Mouse (Mus musculus): ENCODE measurements around the gene Gar1. TPM values are rescaled to one million over a fixed set of nuclear protein-coding genes. Genes with fewer than 3 reads are reported as not detected.
A peak's percentile ranks its signal among the peaks of the same experiment; 100 is the strongest.

The Gar1 gene
- polyA plus RNA-seq, 1 experiment from 2014 or later: 34.7 TPM

DNA sequence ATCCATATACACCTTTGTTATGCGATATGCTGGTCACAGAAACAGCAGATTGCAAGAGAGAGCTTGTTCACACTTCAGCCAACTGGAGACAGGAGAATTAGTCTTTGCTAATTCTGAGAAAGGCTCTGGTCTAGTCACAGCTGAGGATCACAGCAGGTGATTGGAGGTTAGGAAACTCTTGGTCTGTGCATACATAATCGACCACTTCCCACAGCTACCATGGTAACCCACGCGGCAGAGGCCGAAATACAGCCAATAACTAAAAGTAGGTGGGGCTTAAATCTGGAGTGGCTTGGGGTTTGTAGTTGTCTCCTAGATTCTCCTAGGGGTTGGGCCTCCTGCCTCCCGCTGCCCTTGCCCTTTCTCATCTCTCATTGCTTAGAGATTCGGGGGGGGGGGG, 6.8 kb upstream of the Gar1 start:
- Histone ChIP-seq H3K9me3 (replicated peaks; ENCODE audit: control insufficient read depth, low read length, poor library complexity, severe bottlenecking) (no peaks in the 10 kb centered on the region), H3K27me3 (ENCODE audit: control insufficient read depth, insufficient read depth, low read depth, low read length) (no peaks in the 10 kb centered on the region), H3K4me3 (ENCODE audit: low read depth, low read length) (no peak overlapping the region), H3K4me1 (ENCODE audit: control insufficient read depth, insufficient read depth, low read length) (no peaks in the 10 kb centered on the region), H3K36me3 (ENCODE audit: control insufficient read depth, insufficient read depth, low read length) (no peaks in the 10 kb centered on the region), H3K4me2 (ENCODE audit: low read length) (no peak overlapping the region), H3K9ac (ENCODE audit: low read depth, low read length) (no peak overlapping the region), H3K27ac (ENCODE audit: low read length) (no peak overlapping the region)
- WGBS: 38% methylated on average over 7 of the region's 7 CpGs
- ATAC-seq: no peak

DNA sequence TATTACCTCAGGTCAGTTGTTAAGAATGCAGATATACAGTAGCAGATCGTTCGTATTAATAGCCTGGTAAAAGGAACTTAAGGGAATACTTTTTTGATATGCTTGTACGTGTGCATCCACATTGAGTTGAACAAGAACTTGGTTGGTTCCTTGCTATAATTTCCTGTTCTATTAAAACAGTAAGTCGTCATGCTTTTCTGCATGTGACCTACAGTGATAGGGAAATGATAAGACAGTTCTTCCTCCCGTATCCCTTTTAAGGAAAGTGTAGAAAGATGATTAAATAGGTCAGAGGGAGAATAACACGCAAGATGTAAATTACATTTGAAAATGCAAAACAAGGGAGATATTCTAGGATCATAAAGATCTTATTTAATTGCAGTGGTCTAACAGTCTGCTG, 5.8 kb upstream of the Gar1 start:
- 92% methylated on average over 6 of the region's 6 CpGs for WGBS
- H3K9ac ChIP-seq (ENCODE audit: low read depth, low read length): no peak overlapping the region

GRCm38 (mm10) chr3:129836051-129836697, 5.0 kb upstream of the Gar1 start:
- peaks cover 3% of the 10 kb centered on the region; the same call in 1 of the 2 replicates for H3K4me1 ChIP-seq (ENCODE audit: control insufficient read depth, insufficient read depth, low read length)
- no peak for ATAC-seq
- WGBS: 11% methylated on average over 11 of the region's 11 CpGs
- H3K4me2 ChIP-seq (ENCODE audit: low read length): no peak overlapping the region
- no peaks in the 10 kb centered on the region for H3K36me3 ChIP-seq (ENCODE audit: control insufficient read depth, insufficient read depth, low read length)
- no peak overlapping the region for H3K4me3 ChIP-seq (ENCODE audit: low read depth, low read length)
- H3K9ac ChIP-seq (ENCODE audit: low read depth, low read length): no peak overlapping the region
- H3K9me3 ChIP-seq (replicated peaks; ENCODE audit: control insufficient read depth, low read length, poor library complexity, severe bottlenecking): no peaks in the 10 kb centered on the region
- H3K27me3 ChIP-seq (ENCODE audit: control insufficient read depth, insufficient read depth, low read depth, low read length): no peaks in the 10 kb centered on the region
- H3K27ac ChIP-seq (ENCODE audit: low read length): no peak overlapping the region

More for the DNA sequence above, 5.8 kb upstream of the Gar1 start:
- Histone ChIP-seq H3K27me3 (ENCODE audit: control insufficient read depth, insufficient read depth, low read depth, low read length) (no peaks in the 10 kb centered on the region), H3K9me3 (replicated peaks; ENCODE audit: control insufficient read depth, low read length, poor library complexity, severe bottlenecking) (no peaks in the 10 kb centered on the region), H3K4me3 (ENCODE audit: low read depth, low read length) (no peak overlapping the region), H3K36me3 (ENCODE audit: control insufficient read depth, insufficient read depth, low read length) (no peaks in the 10 kb centered on the region), H3K4me1 (ENCODE audit: control insufficient read depth, insufficient read depth, low read length) (no peaks in the 10 kb centered on the region), H3K27ac (ENCODE audit: low read length) (no peak overlapping the region), H3K4me2 (ENCODE audit: low read length) (no peak overlapping the region)
- ATAC-seq: no peak

GRCm38 (mm10) chr3:129835388-129835934, 4.3 kb upstream of the Gar1 start, which contains the start of gene Cfi:
Gene Cfi (plus strand): TSS chr3:129835884.
- H3K27ac ChIP-seq (ENCODE audit: low read length): no peak within 1 kb of the TSS
- peaks cover 3% of the 10 kb centered on the region; the same call in 1 of the 2 replicates for H3K4me1 ChIP-seq (ENCODE audit: control insufficient read depth, insufficient read depth, low read length)
- ATAC-seq: no peak
- H3K36me3 ChIP-seq (ENCODE audit: control insufficient read depth, insufficient read depth, low read length): no peaks in the 10 kb centered on the region
- H3K27me3 ChIP-seq (ENCODE audit: control insufficient read depth, insufficient read depth, low read depth, low read length): no peaks in the 10 kb centered on the region
- no peak within 1 kb of the TSS for H3K4me2 ChIP-seq (ENCODE audit: low read length)
- no peaks in the 10 kb centered on the region for H3K9me3 ChIP-seq (replicated peaks; ENCODE audit: control insufficient read depth, low read length, poor library complexity, severe bottlenecking)
- no peak within 1 kb of the TSS for H3K4me3 ChIP-seq (ENCODE audit: low read depth, low read length)
- no peak within 1 kb of the TSS for H3K9ac ChIP-seq (ENCODE audit: low read depth, low read length)
- 65% methylated on average over 6 of the region's 6 CpGs for whole genome bisulfite sequencing

DNA sequence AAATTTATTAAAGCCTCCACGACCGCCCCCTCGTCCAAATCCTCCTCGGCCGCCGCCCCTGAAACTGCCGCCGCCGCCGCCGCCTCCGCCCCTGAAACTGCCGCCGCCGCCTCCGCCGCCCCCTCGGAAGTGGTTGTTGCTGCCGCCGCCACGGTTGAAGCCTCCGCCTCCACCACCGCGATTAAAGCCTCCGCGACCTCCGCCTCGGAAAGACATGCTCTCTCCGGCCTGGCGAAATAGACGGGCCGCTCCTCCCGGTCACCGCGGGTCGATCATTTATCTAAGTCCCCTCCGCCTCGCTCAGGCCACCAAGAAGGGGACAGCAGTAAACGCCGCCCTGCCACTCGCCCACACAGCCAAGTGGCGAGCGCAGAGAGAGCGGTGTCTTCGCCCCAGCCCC, 570 bp downstream of the Gar1 start:
- ATAC-seq: no peak; the same call in 1 of the 2 replicates
- peaks cover 17% of the 10 kb centered on the region for H3K4me1 ChIP-seq (ENCODE audit: control insufficient read depth, insufficient read depth, low read length)
- H3K9ac ChIP-seq (ENCODE audit: low read depth, low read length): peak overlapping the region; percentile 75
- WGBS: under 1% methylated on average over 33 of the region's 45 CpGs
- no peaks in the 10 kb centered on the region for H3K9me3 ChIP-seq (replicated peaks; ENCODE audit: control insufficient read depth, low read length, poor library complexity, severe bottlenecking)
- peaks cover 2% of the 10 kb centered on the region for H3K36me3 ChIP-seq (ENCODE audit: control insufficient read depth, insufficient read depth, low read length)
- peak overlapping the region; percentile 96 for H3K4me3 ChIP-seq (ENCODE audit: low read depth, low read length)
- no peaks in the 10 kb centered on the region for H3K27me3 ChIP-seq (ENCODE audit: control insufficient read depth, insufficient read depth, low read depth, low read length)
- peak overlapping the region; percentile 84 for H3K4me2 ChIP-seq (ENCODE audit: low read length)
- peak overlapping the region; percentile 83 for H3K27ac ChIP-seq (ENCODE audit: low read length)

- H3K4me2 ChIP-seq (ENCODE audit: low read length): no peak overlapping the region
- H3K27ac ChIP-seq (ENCODE audit: low read length): no peak overlapping the region
- peaks cover 14% of the 10 kb centered on the region for H3K36me3 ChIP-seq (ENCODE audit: control insufficient read depth, insufficient read depth, low read length)
- no peak overlapping the region for H3K9ac ChIP-seq (ENCODE audit: low read depth, low read length)
- H3K27me3 ChIP-seq (ENCODE audit: control insufficient read depth, insufficient read depth, low read depth, low read length): no peaks in the 10 kb centered on the region
- no peak overlapping the region for H3K4me3 ChIP-seq (ENCODE audit: low read depth, low read length)
- H3K4me1 ChIP-seq (ENCODE audit: control insufficient read depth, insufficient read depth, low read length): peaks cover 17% of the 10 kb centered on the region
- 96% methylated on average over 5 of the region's 5 CpGs for WGBS
- no peak for ATAC-seq
- H3K9me3 ChIP-seq (replicated peaks; ENCODE audit: control insufficient read depth, low read length, poor library complexity, severe bottlenecking): no peaks in the 10 kb centered on the region
Measured at GRCm38 (mm10) chr3:129827691-129828090, 3.5 kb downstream of the Gar1 start.

- Histone ChIP-seq H3K4me1 (ENCODE audit: control insufficient read depth, insufficient read depth, low read length) (peaks cover 16% of the 10 kb centered on the region), H3K4me3 (ENCODE audit: low read depth, low read length) (no peak overlapping the region), H3K4me2 (ENCODE audit: low read length) (no peak overlapping the region), H3K36me3 (ENCODE audit: control insufficient read depth, insufficient read depth, low read length) (peaks cover 14% of the 10 kb centered on the region), H3K9me3 (replicated peaks; ENCODE audit: control insufficient read depth, low read length, poor library complexity, severe bottlenecking) (no peaks in the 10 kb centered on the region), H3K9ac (ENCODE audit: low read depth, low read length) (no peak overlapping the region), H3K27me3 (ENCODE audit: control insufficient read depth, insufficient read depth, low read depth, low read length) (no peaks in the 10 kb centered on the region), H3K27ac (ENCODE audit: low read length) (no peak overlapping the region)
- ATAC-seq: no peak
- whole genome bisulfite sequencing: 89% methylated on average over 10 of the region's 10 CpGs
Measured at GRCm38 (mm10) chr3:129826691-129827090, 4.5 kb downstream of the Gar1 start.

GRCm38 (mm10) chr3:129824891-129825290, 6.3 kb downstream of the Gar1 start:
- H3K4me2 ChIP-seq (ENCODE audit: low read length): no peak overlapping the region
- H3K4me3 ChIP-seq (ENCODE audit: low read depth, low read length): no peak overlapping the region
- H3K27me3 ChIP-seq (ENCODE audit: control insufficient read depth, insufficient read depth, low read depth, low read length): no peaks in the 10 kb centered on the region
- no peak for ATAC-seq
- H3K36me3 ChIP-seq (ENCODE audit: control insufficient read depth, insufficient read depth, low read length): peaks cover 14% of the 10 kb centered on the region
- H3K9me3 ChIP-seq (replicated peaks; ENCODE audit: control insufficient read depth, low read length, poor library complexity, severe bottlenecking): no peaks in the 10 kb centered on the region
- no peak overlapping the region for H3K27ac ChIP-seq (ENCODE audit: low read length)
- H3K4me1 ChIP-seq (ENCODE audit: control insufficient read depth, insufficient read depth, low read length): peaks cover 11% of the 10 kb centered on the region
- 89% methylated on average over 10 of the region's 10 CpGs for WGBS
- H3K9ac ChIP-seq (ENCODE audit: low read depth, low read length): no peak overlapping the region

- no peak overlapping the region for H3K9ac ChIP-seq (ENCODE audit: low read depth, low read length)
- WGBS: 90% methylated on average over 4 of the region's 4 CpGs
- no peak for ATAC-seq
Measured at GRCm38 (mm10) chr3:129824146-129824545, 7.0 kb downstream of the Gar1 start.

More at GRCm38 (mm10) chr3:129824146-129824545, 7.0 kb downstream of the Gar1 start:
- Histone ChIP-seq H3K27me3 (ENCODE audit: control insufficient read depth, insufficient read depth, low read depth, low read length) (no peaks in the 10 kb centered on the region), H3K27ac (ENCODE audit: low read length) (no peak overlapping the region), H3K4me3 (ENCODE audit: low read depth, low read length) (no peak overlapping the region), H3K36me3 (ENCODE audit: control insufficient read depth, insufficient read depth, low read length) (peaks cover 14% of the 10 kb centered on the region), H3K4me2 (ENCODE audit: low read length) (no peak overlapping the region), H3K4me1 (ENCODE audit: control insufficient read depth, insufficient read depth, low read length) (peaks cover 3% of the 10 kb centered on the region), H3K9me3 (replicated peaks; ENCODE audit: control insufficient read depth, low read length, poor library complexity, severe bottlenecking) (no peaks in the 10 kb centered on the region)
